Mouse (Mus musculus) T-helper 1 cell (primary cell): Measurements from ENCODE around the gene Ifna6.

ENCODE experiments used
- in situ Hi-C: fragments of 300-600 bp; cut with MboI, MseI; formaldehyde crosslinking; loops from one replicate; pipeline ENCODE4 v1.15.1; 2025; ENCODE audit warnings: high pct_unique_total_duplicates

Ifna6 gene

DNA sequence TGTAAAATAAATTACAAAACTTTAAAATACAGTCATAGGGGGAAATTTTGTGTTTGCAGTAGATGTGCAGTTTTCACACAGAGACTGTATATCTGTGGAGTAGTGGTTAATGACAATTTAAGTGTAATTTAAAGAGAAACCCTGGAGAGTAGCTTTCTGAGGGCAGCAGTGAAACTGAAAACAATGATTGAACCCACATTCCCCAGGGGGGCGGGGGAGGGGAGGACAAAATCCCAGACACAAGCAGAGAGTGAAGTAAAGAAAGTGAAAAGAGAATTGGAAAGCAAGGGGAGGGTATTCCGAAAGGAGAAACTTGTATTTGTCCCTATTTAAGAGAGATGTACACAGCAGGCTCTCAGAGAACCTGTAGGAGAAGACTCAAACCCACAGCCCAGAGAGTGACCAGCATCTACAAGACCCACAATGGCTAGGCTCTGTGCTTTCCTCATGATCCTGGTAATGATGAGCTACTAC is 14.3 kb downstream of the Ifna6 start, which contains the start of gene Ifna4:
Gene Ifna4 (plus strand): TSS at position 424 of the 474 bp plus-strand sequence.
- in situ Hi-C loops: no loop called here

DNA sequence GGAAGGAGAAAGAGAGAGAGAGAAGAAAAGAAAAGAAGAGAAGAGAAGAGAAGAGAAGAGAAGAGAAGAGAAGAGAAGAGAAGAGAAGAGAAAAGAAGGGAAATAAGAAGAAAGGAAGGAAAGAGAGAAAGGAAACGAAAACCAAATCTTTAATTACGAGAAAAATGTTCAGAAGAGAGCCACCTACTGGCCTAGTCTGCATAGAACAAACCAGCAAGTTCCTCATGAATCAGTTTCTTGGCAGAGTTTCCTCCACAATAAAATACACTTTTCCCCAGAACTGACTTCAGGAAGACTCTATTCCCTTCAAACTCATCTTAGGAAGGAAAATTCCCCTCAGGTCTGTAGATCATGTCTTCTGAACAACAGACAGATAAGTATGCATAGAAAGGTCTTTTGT is 18.1 kb downstream of the Ifna6 start:
- in situ Hi-C loops: no loop called here

DNA sequence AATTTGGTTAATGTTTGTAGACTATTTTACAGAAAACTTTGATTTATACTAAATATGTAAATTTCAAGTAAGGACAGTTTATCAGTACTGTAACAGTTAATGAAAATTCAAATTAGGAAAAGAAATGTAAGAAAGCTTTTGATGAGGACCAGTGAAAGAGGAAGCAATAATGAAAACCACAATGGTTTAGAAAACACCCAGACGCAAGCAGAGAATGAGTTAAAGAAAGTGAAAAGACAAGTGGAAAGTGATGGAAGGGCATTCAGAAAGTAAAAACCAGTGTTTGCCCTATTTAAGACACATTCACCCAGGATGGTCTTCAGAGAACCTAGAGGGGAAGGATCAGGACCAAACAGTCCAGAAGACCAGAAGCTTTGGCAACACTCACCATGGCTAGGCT is 22.5 kb downstream of the Ifna6 start, which contains the start of gene Ifna1:
Gene Ifna1 (plus strand): TSS at position 390 of the 400 bp plus-strand sequence.
- in situ Hi-C loops: no loop called here

GRCm38 (mm10) chr4:88851026-88851763 is 24.0 kb downstream of the Ifna6 start:
- in situ Hi-C loops: no loop called here

GRCm38 (mm10) chr4:88859214-88859613 is 32.0 kb downstream of the Ifna6 start:
- in situ Hi-C loops: no loop called here

DNA sequence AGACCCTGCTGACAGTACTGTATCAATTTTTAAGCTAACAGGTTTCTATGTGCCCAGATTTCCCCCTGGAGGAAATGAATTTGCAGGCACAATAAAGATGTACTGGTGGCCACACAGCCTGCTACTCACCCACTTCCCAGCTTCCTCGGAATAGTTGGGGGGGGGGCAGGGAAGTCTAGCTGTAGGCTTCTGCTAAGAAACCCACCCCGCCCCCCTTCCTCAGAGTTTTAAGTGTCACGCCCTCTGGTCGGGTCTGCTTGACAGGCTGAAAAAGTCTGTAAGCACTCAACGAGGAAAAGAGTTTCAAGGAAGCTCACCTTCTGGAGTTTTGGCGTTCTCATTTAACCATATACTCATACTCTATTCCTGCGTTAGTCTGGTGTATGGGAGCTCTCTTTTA is 36.1 kb downstream of the Ifna6 start:
- in situ Hi-C loops: no loop called here

DNA sequence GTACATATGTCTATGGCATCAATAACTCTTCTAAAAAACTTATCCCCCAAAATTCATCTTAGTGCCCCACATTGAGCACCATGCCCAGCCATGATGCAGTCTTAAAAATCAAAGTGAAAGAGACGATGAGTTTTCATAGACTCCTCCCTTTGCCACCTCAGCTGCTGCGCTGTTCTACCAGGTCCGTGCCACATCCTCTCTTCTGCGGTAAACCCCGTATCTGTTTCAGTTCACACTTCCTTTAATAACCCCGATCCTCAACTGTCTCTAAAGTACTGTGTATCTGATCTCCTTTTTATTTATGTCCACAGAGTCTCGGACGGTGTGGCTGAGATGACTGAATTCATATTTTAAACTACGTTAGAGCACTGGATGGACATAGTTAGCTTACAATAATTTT is 37.4 kb downstream of the Ifna6 start:
- in situ Hi-C loops: no loop called here

DNA sequence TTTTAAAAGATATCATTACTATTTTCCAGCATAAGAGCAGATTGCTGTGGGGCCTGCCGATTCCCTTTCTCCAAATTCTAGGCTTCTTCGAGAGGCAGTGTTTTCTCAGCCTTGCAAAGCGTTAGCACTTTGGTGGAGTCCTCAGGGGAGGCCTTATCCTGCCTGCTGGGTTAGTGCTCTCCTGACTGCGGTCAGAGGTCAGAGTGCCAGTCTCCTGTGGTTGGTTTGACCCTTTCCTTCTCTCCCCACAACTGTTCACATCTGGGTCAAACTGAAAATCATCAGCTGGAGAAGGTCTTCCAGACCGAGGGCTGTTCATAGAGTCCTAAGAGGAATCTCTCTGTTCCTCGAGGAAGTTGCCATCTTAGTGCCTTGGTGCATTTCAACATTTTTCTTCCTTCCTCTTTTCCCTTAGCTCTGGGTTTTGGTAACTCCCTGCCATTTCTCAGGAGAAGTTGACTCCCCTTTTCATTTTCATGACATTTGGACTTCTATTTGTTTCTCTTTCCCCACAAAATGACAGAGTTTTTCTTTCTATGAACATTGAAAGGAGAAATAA is 37.9 kb downstream of the Ifna6 start:
- in situ Hi-C loops: no loop called here

- in situ Hi-C loops: no loop called here
Observed at GRCm38 (mm10) chr4:88867366-88867925, 40.2 kb downstream of the Ifna6 start.

- in situ Hi-C loops: no loop called here
Observed at GRCm38 (mm10) chr4:88867926-88868911, 41.0 kb downstream of the Ifna6 start.

- in situ Hi-C loops: loop anchor here (5.0 kb wide), 1 partner anchor 255 kb away; no protein-coding TSS in a partner anchor
Observed at GRCm38 (mm10) chr4:88872691-88873090, 45.5 kb downstream of the Ifna6 start.

DNA sequence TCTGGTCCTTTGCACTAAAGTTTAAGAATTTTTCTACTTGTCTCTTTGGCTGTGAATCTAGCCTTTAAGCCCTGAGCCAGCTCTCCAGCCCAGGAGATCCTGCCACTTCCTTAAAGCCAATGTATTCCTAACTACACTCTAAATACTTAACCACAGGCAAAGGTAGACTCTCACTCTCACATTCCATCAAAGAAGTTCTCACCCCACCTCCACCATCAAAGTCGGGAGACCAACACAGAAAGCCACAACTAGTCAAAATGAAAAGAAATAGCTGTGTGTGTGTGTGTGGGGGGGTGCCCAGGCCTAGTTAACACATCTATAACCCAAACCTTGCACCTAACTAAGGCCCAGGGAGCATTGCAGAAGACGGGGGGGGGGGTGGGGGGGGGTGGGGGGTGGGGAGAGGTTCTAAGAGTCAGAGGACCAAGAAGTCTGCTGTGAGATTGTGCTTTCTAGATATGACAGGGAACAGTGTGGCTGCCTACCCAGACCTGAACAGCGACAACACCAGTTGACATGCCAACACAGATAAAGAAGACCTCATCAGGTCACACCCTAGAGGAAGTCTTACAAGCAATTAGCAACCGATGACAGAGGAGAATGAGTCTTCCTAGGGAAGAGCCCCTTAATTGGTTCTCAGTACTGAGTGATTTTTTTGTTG is 48.3 kb downstream of the Ifna6 start:
- in situ Hi-C loops: no loop called here

DNA sequence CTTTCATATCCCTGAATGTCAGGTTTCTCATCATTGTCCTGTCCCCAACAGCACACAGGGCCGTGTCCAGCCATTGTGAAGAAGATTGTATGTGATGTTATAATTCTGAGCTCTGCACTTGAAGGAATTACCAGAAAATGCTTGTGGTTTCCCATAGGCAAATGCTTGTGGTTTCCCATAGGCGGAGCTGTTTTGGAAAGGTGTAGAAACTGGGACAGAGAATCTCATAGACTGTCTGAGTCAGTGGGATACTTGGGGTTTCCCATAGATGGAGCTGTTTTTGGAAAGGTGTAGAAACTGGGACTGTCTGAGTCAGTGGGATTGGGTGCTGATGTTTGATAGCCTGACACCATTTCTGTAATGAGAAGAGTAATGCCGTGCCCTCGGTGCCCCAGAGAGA is 49.3 kb downstream of the Ifna6 start:
- in situ Hi-C loops: no loop called here
